14 mouse cellular contexts compared by ENCODE assay signal in the genomic region with DNA sequence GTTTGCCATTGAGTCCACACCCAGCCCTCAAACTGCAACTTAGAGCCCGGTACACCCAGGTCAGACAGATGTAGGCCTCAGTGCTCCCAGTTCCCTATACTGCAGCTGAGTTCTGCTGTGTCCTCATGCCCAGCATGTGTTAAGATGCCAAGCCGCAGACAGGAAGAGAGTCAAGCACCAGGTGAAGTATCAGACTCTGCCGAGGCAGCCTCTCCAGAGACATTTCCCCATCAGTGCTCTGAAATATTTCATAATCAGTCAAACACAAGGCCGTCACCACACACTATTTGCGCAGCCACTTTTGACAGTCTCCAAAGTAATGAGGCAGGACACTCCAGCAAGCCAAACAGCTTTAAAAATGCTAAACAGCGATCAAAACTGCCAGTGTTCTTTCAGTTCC. TPM values are rescaled to one million over a fixed set of nuclear protein-coding genes. Genes with fewer than 3 reads are reported as not detected.
"Had no signal": no experiment of that assay in that cellular context is flagged by ENCODE, and none has a peak within 500 bp of the region (broad histone marks: within the 10 kb centered on the region; RNA-seq: fewer than 3 reads in every experiment).

No protein-coding gene starts in this region.

- H3K4me1 ChIP-seq: limb, embryonic 12.5 days; neural tube, embryonic 15.5 days had no signal

- DNase-seq: kidney, adult 11 months; kidney, adult 9 months; kidney, postnatal 4 days; liver; midbrain, embryonic 14.5 days; thymus, adult 18-20 months; thymus, postnatal 14 days had no signal

- H3K4me3 ChIP-seq: layer of hippocampus, adult 2 months; limb, embryonic 12.5 days; myocyte; neural tube, embryonic 15.5 days had no signal

- H3K27ac ChIP-seq: kidney, postnatal 0 days; layer of hippocampus, adult 2 months; limb, embryonic 12.5 days; macrophage; neural tube, embryonic 15.5 days; stomach, postnatal 0 days had no signal

- H3K27me3 ChIP-seq: limb, embryonic 12.5 days; neural tube, embryonic 15.5 days had no signal

- H3K9ac ChIP-seq: limb, embryonic 12.5 days; neural tube, embryonic 15.5 days had no signal

RNA-seq across cellular contexts. Expression of gene Mpl, which starts 58.9 kb away (rescaled TPM):
- polyA plus RNA-seq: midbrain, embryonic 14.5 days; myocyte had no signal
